Mouse (Mus musculus) right cerebral cortex, postnatal 25 days (tissue): ENCODE measurements at regions not wholly inside any gene's neighbourhood (a gene's known extent, or its start where the extent isn't known, plus 50 kb on each side); places are given as distances from the start of the nearest gene placed in this dataset.

Experiments used
- DNase-seq: peaks from one replicate; pipeline ENCODE4 v3.0.0; 2022

DNA sequence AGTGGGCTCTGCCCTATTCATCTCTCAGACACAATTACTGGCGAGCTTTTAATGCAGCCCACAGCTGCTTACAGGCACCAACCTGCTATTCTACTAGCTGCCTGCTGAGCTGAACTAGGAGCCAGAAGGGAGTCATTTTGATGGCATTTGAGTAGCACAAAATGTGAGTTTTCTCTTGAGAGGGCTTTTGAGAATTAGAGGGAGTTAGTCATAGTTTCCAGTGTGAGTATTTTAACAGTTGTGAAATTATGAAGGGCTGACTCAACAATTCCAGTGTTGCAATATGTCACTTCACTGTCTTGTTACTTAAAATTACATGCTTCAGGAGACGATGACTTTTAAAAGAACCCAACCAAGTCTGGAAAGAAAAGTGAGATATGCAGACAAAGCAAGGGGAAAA, 54.4 kb upstream of the Ly86 start:
- no peak for DNase-seq

DNA sequence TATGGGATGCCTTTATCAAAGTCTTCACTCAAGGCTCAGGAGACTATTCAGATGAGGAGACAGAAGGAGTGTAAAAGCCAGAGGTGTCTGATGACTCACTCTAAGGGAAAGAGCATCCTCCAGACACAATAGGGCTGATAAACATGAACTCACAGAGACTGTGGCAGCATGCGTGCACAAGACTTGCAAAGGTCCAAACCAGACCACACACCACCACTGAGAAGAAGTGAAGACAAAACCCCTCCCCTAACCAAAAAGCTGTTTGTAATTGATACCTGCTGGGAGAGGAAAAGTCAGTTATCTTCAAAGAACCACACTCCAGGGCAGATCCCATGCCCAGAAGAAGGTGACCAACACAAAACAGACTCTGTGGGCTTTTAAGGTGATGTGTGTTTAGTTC, 56.0 kb upstream of the Ly86 start:
- no peak for DNase-seq

DNA sequence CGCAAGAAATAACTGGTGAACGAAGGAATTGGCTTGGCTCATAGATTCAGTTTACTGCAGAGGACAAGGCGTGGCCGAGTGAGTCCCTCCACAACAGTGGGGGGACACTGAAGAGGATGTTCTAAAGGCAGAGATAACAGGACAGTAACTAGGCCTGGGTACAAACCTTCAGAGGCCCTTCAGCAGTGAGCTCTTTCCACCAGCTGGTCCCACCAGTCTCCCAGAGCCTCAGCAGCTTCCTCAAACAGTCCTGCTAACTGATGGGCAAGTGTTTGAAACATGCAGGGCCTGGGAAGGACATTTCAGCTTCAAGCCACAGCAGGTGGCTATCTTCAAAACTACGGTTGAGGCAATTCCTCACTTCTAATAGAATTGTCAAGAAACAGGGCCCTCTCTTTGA, 62.5 kb upstream of the Ly86 start:
- DNase-seq = no peak

DNA sequence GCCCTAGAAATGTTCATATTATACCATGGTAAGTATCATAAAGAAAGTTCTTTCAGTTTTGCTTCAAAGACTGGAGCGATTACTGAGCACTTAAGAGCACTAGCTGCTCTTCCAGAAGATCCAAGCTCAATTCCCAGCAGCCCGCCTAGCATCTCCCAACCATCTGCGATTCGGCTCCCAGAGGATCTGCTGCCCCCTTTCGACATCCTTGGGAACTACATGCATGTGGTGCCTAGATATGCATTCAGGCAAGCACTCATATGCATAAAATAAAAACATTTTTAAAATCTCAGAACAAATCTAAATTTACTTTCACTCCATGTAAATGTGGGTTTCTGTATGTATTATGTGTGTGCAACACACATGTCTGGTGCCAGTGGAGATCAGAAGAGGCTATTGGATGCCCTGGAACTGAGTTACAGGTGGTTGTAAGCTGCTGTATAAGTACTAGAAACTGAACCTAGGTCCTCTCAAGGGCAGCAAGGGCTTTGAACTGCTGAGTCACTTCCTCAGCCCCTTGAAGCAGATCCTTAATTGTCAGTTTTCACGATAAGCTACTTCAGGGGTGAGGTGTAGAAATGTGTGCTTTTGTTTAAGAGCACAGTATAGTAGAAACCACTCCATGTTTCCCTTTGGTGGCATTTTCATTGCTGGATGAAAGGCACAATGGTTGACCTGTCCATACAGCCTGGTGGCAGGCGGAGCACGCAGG, 65.8 kb upstream of the Ly86 start:
- DNase-seq = no peak

DNA sequence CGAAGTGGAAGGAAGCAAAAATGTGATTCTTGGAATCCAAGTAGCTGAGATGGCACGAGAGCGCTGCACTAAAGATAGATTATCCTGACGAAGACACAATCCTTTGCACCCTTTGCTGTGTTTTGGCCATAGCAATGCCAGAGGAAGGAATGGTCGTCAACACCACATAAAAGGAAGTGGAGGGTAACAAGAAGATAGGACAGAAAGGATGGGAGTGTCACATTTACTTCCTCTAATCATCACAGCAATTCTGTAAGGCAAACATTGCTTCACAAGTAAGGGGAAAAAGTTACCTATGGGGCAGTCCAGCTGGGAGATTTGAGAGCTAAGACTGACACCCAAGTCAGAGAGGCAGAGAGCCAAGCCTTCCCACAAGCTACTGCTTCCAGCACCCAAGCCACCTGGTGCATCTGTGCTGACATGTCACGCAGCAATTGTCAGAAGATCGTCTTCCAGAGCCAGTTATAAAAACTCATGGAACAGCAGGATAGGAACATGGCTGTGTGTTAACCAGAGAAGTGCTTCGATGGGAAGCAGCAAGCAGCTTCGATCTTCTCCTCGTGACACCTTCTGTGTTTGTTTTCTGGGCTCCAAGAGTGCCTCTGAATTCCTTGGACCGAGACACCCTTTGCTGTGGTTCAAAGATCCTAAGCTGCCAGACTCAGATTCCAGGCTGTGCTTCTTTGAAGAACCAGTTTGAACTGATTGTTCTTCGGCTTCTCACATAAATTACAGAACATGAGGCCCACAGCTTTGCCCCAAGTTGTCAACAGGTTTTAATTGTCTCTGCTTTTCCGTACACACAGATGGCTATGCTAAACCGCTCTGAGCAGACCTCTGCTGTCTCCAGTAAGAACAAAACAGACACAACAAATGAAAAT, 95.2 kb upstream of the Ly86 start:
- DNase-seq = no peak

DNA sequence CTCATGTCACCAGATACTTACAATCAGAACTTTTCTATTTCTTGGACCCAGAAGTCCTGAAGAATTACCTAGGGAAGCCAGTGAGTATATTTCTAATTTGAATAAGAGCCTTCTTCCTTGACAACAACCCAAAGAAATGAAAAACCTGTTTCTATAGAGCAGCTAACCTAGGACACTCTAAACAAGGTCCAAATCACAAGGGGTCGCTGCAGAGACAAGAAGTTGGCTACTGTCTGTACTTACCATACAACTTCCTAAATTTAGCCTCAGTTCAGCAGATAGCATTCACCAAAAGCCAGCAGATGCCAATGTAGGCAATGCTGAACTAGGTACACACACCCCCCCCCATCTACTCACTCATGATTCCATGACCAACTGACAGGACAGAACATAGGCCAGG, 96.3 kb upstream of the Ly86 start:
- DNase-seq = no peak

DNA sequence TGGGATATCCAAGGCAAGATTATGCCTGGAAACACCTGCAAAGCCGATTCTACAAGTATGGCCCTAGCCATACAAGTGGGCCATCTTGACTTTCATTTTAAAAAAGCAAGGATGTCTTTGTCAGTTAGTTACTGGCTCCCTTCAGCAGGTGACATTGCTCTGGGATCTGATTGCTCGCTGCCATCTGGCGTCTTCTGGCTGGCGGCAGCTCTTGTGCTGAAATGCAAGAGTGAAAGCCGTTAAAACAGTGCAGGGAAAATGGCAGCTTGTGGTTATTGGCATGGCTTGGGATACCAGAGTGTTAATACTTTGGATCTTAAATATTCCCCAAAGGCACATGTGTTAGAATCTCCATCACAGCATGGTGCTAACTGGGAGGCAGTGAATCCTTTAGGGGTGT, 105.0 kb upstream of the Ly86 start:
- DNase-seq = no peak

DNA sequence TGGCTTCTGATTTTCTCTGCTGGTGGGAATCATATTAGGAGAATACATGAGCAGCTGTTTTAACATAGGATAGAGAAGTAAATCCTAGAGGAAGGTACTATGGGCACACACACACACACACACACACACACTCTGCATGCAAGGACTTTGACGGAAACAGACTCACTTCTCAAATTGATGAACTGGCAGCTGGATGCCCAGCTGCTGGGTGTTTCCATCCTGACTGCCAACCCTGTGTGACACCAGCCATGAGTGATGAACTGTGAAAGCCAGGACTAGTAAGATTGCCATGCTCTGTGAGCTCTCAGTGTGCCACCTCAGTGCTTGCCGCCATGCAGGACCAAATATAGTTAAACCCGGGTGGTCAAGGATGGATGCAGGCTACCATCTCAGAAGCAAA, 107.7 kb upstream of the Ly86 start:
- no peak for DNase-seq

DNA sequence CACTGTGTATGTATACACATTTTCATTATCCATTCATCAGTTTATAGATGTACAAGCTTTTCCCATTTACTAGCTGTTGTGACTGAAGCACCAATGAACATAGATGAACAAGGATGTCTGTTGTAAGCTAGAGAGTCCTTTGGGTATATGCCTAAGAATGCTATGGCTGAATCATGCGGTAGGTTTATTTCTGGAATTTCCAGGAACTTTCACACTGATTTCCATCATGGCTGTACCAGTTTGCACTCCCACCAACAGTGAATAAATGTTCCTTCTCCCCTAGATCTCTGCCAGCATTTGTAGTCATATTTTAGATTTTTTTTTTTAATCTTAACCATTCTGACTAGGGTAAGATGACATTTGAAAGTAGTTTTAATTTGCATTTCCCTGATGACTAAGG, 119.2 kb upstream of the Ly86 start:
- DNase-seq = peak; percentile 18

DNA sequence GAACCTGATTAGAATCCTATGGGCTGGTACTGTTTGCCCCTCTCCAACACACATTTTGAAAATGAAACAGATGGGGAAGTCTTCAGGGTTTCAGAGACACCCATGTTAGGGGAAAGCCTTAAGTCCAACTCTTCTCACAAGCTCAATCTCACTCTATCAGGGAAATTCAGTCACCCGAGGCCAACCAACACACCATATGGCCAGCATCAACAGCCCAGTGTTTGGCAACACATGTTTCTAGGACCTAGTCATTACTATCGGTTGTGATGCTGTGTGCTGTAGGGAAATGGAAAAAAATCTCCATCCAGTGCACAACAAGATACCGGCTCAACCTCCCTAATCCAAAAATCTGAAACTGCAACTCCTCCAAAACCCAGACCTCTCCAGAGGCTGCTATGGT, 124.6 kb upstream of the Ly86 start:
- DNase-seq = no peak

DNA sequence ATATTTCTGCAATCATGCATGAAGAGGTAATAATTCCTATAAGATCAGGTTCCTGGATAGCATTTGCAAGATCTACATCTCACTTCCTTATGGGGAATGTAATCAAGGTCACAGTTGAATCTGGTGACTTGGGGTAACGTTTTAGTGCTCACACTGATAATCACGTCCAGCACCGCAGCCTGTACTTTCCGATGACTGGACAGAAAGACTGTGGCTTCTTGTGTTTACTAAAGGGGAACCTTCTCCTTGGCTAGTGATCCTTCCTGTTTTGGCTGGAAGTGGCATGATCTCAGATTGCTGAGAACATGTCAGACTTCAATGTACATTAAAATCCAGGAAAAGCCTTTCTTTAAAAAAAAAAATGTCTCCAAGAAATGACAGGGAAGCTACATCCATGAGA, 126.4 kb upstream of the Ly86 start:
- no peak for DNase-seq

DNA sequence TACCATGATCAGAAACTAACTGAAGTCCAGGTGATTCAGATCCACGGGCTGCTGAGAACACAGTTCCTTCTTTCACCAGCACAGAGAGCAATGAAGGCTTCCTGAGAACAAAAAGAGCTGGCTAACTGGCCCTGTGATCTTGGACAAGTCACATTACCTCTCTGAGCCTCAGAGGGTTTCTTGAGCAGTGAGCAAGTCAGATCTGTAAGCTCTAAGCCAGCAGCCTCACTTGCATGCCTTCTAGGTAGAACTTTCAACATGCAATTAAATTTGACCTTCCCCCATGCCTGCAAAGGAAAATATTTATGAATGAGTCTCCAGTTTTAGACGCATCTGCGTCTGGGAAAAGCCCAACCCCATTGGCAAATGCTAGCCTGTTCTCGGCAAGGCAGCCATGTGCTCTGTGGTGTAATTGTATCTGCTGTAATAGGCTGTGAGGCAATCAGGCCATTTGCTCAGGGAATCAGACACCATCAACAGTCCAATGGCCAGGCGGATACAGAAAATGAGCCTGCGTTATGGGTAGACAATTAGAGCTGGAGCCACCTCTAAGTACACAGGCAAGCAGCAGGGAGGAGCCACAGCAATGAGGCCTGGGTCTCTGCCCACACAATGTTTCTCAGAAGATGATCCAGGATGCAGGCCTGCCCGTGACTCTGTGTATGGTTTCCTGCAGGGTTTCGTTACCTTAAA, 130.3 kb upstream of the Ly86 start:
- no peak for DNase-seq

DNA sequence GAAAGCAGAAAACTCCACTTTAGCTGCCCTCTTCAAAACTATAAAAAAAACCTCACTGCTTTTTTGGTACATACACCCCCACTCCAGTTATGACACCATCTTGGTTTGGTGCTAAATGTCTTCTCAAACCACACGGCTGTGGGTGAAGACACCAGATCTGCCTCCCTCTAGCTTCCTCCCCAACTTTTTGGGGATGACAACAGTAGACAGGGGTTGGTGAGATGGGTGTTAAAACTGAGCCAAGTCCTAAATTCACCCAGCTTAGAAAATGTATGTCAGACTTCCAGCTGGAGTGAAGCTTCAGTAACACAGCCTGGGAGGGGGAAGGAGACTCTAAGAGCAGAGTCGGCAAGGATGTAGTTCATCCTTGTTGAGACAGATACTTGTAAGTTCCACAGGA, 147.1 kb upstream of the F13a1 start:
- peak; percentile 26 for DNase-seq

DNA sequence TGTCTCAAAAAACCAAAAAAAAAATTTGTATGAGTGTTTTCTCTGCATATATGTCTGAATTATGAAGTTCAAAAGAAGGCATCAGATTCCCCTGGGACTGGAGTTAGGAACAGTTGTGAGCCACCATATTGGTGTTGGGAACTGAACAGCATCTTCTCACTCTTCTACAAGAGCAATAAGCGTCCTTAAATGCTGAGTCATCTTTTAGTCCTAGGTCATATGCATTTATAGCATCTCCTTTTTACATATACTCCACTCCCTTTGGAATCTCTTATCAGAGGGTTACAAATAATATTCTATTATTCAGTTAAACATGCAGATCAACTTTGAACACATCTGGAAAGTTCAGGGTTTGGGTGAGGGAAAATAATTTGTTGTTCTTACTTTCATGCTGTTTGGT, 145.8 kb upstream of the F13a1 start:
- no peak for DNase-seq

DNA sequence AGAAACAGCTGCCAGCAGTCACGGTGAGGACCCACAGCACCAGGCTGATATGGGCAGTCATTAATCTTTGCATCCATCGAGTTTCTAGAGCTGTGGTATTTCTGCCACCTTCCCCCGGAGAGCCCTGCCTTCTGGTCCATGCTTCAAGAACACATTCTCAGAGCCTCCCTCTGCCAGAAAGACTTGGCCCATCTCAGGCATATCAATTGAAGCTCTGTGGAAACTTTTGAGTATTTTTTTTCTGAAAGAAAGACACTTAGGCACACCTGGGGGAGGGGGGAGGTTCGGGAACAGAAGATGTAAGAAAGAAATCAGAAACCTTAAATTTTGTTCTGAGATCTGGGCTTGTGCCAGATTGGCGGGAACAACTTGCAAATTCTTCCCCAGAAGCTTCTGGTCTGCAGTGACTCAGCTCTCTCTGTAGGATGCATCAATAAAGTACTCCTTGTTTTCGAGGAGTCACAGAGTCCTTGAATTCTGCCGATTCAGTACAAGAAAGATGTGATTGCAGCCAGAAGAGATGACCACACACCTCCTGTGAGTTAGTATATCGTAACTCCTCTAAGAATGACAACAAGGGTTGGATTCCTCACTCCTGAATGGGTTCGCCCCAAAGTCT, 131.2 kb upstream of the F13a1 start:
- DNase-seq = peak; percentile 14

DNA sequence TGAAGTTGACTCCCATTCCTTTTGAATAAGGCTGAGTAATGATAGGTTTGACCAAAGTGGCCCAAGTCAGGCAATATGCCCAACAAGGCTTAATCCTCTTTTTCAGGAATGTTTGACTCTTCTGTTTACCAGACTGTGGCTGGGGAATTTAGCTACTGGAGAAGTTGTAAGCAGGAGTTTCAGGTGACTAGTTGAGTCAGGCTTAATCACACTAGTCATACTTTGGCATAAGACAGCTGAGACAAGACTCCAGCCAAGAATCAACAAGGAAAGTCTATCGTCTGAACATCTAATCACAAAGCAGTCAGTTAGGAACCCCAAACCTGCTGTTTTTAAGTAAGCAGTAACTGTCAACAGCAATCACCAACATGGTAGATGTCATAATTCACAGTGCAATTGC, 126.5 kb upstream of the F13a1 start:
- no peak for DNase-seq

DNA sequence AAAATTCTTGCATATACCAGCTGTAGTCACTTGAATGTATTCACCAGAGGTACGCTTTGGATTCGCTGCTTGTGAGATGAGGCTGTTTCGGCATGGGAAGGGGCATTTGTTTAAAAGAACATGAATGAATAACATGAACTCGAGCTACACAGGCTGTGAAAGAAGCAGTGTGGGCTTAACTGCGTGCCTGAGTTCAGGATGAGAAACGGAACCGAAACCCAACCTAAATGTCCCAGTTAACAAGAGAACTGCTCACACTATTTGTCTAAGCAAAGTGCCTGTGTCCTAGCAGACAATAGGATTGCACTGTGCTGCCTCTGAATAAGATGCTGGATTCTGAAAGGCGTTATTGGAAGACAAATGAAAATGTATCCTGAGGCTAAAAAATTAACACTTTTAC, 126.0 kb upstream of the F13a1 start:
- no peak for DNase-seq

DNA sequence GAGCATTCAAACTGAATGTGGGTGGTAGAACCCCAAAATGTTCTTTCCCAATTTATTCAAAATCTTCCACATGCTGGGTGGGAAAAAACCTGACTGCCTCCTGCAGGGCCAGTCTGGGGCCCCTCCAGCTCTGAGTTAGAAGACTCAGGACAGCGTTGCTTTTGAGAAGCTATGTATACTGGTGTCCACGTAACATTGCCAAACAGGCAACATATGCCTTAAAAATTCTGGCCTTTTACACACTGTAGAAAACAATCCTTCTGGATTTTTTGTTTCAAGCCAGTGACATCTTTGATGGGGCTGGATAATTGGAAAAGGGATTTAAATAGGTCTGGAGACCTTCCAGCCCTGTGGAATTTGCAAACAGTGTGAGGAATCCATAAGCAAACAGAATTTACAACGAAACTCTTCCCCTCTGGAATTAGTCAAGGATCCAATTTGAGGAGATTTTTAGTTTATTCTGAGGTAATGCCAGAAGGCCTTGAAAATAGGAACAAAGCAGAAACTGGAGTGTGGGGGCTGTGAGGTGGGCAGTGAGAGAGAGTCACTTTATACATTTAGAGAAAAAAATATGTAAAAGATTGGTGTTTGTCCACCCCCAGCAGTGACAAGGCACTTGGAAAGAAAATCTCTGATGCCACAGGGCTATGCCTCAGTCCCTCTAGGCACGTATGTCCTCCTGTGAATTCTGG, 108.9 kb upstream of the F13a1 start:
- peak; percentile 27 for DNase-seq

DNA sequence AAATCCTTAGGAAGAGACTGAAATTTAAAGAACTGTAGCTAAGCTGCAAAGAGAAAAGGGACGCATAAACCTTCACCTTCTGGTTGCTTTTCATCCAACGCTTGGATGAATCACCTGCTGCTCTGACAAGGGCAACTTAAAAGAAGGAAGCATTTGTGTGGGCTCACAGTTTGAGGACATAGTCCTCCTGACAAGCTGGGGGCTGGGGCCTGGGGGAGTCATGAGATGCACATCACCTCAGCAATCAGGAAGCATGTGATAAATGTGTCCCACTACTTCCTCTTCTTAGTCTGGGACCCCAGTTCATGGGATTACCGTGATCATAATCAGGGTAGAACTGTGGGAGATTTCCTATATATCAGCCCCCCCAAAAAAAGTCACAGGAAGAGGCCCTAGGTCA, 107.8 kb upstream of the F13a1 start:
- no peak for DNase-seq

DNA sequence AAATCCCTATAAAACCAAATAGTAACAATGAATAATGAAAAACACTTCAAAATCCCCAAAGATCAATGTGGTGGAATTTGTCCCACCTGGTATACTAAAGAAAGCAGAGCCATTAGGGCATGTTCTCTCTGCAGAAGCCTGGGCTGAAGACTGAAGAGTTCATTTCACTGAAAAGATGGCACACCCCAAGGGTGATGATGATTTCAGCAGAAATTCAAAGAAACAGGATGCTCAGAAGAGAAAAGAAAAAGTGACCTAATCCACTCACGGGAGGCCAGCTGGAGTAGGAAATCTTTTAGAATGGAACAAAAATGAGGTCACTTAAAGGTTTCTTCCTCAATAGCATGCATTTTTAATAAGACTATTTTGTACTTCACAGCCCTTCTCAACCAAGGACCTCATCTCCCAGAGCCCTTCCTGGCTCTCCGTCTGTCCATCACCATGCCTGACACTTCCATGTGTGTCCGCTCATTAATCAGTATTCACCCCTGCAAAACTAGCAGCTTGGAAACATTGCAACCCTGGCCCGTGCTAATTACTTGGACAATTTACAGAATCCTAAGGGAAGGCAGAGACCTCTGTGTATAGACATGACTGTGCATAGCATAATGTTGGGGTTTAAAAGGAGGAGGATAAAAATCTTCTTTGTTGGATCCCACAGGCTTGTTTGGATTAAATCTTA, 101.9 kb upstream of the F13a1 start:
- no peak for DNase-seq

DNA sequence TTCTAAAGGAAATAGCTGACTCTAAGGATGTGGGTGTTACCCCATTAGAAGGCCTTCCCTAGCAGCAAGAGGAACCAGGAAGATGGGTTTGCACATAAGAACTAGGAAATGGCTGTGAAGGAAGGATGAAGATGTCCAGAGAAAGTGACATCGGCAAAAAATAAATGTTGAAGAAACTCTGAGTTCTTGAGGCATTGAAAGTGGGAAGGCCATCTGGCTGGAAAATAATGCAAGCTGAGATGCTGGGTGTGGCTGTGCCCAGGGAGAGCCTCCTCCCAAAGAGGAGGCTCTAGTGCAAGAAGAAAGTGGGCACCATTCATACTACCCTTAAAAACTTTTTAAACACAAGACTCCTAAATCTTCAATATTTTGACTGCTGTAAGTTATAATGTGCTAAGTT, 99.9 kb upstream of the F13a1 start:
- no peak for DNase-seq

DNA sequence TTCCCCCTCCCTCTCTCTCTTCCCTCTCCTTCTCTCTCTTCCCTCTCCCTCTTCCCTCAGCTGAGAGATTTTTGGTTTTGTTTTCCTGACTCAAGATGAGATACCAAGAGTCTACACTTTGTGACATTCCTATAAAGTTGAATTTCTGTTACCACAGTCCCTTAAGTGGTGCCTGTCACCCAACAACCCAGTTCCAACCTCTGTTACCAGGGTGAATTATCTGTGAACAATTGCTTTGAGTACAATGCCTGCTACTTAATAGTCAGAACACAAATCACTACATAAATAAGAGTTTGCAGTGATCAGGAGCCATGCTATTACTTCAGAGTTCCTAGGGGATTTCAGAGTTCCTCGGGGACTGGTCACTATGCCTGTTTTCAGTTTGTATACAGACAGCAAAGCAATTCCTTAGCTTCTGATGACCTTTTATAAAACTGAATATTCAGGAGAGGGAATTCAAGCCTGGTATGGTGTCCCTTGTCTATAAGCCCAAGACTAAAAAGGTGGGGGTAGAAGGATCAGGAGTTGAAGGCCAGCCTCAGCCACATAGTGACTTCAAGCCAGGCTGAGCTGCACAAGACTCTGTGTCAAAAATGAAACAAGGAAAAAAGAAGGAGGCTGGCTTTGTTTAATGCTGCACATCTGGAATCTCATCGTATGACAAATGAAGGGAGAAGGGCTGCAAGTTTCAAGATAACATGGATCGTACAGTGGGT, 99.2 kb upstream of the F13a1 start:
- DNase-seq = no peak
